Mouse (Mus musculus): Measurements from ENCODE around the gene Pls3.
A peak's percentile ranks its signal among the peaks of the same experiment; 100 is the strongest.
"Not testable (repeated sequence)": the region's sequence is repeated elsewhere in the genome, so short reads cannot be mapped to it uniquely, and the experiment has no call there.

The Pls3 gene

DNA sequence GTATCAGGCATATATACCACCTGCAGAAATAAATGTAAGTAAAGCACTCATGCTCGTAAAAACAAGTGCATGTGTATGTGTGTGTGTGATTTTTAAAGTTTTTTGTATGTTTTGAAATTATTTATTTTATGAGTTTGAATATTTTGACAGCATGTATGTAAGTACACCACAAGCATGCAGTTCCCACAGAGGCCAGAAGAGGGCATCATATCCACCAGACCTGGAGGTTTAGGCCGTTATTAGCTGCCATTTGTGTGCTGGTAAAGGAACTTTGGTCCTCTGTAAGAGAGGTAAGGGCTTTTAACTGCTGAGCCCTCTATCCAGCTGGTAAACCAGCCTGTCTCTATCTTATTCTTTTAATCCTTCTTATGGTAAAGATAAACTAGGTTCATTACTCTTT is 97.5 kb downstream of the Pls3 start:
- DNase-seq (ENCODE audit: low spot score in 2 of 2): no peak

DNA sequence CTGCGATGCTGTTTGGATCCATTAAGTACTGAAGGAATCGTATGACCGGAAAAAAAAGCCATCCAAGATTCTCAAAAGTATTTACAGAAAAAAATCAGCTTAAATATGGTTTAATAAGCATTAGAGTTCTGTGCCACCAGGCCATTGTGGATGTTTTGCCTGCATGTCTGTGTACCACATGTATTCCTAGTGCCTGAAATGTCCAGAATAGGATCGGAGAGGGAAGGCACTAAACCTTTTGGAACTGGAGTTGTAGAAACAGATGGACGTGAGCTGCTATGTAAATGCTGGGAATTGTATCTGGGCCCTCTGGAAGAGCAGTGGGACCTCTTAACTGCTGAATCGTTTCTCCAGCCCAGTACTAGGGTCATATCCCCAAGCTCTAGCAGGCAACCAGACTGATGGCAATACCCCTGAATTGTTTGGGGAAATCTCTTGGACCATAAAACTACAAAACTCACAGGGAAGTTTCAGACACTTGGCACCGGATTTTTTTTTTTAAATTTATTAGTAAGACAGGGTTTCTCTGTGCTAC is 110.1 kb downstream of the Pls3 start:
- no peak for DNase-seq (ENCODE audit: low spot score in 2 of 2)

DNA sequence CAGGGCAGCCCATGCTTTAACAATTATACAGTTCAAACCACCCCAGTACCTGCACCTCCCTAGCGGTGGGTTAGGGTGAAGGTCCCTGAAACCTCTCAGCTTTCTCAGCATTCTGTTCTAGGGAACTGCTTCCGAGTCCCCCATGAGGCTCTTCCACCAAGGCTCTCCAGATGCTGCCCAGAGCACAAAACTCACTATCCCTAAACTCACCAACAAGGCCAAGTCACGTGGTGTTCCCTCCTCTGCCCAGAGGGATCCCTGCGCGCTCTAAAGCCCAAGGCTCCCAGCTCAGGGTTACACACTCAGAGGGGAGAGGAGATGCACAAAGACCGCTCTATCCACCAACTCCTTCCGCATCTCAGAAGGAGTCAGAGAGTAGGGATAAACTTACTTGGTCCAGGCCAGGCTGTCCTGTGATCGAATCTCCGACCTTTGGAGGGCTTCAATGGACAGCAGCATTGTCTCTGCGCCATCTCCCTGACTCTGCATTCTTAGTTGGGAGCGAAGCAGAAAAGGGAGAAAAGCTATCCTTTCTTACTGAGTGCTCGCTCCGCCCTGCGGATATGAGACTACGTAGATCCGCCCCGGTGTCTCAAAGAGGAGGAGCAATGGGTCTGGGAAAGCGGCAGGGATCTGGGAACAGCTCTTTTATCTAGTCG is 110.7 kb downstream of the Pls3 start:
- DNase-seq (ENCODE audit: low spot score in 2 of 2): peak; percentile 66 to 67

DNA sequence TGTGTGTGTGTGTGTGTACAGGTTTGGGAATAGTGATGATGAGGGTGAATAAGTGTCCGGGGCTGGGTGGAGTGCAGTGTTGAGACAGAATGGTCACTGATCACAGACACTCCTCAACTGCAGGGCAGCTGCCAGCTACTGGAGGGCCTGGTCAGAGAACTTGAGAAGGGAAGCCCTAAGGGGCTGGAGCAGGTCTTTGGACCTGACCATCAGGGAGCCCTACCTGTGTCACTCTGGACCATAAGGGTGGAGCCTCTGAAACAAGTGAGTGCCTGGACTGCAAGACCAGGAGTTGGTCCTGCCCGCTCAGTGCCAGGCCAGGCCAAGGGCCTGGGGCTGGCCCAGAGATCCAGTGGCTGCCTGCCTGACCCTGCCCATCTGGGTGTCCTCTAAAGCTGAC is 115.5 kb downstream of the Pls3 start:
- DNase-seq (ENCODE audit: low spot score in 2 of 2): not testable (repeated sequence)

DNA sequence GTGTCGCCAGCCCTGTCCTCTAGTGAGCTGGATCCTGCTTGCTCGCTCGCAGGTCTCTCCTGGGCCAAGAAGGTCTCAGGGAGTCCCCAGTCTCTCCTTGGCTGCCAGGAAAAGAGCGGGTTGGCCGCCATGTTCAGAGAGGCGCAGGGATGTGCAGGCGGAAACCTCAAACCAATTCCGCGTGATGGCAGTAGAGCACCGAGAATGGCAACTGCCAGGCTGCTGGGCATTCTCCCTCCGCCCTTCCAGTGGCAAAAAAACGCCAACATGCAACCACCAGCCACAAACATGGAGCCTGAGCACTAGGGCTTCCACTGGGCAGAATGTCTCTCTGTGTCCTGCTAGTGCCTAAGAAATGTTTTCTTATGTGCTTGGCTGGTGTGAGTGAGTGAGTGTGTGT is 115.9 kb downstream of the Pls3 start:
- DNase-seq (ENCODE audit: low spot score in 2 of 2): peak in 1 of 2 experiments; percentile 81

DNA sequence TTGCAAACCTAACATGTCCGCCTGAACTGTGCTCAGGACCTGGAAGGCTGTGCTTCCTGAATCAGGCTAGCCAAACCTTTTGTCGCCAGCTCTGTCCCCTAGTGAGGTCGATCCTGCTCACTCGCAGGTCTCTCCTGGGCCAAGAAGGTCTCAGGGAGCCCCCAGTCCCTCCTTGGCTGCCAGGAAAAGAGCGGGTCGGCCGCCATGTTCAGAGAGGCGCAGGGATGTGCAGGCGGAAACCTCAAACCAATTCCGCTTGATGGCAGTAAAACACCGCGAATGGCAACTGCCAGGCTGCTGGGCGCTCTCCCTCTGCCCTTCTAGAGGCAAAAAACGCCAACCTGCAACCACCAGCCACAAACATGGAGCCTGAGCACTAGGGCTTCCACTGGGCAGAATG is 117.0 kb downstream of the Pls3 start:
- DNase-seq (ENCODE audit: low spot score in 2 of 2): peak in 1 of 2 experiments; percentile 75

DNA sequence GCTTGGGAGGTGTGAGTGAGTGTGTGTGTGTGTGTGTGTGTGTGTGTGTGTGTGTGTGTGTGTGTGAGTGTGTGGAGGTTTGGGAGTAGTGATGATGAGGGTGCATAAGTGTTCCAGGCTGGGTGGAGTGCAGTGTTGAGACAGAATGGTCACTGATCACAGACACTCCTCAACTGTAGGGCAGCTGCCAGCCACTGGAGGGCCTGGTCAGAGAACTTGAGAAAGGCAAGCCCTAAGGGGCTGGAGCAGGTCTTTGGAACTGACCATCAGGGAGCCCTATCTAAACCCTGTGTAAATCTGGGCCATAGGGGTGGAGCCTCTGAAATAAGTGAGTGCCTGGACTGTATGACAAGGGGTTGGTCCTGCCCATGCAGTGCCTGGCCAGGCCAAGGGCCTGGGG is 120.5 kb downstream of the Pls3 start:
- not testable (repeated sequence) for DNase-seq (ENCODE audit: low spot score in 2 of 2)

DNA sequence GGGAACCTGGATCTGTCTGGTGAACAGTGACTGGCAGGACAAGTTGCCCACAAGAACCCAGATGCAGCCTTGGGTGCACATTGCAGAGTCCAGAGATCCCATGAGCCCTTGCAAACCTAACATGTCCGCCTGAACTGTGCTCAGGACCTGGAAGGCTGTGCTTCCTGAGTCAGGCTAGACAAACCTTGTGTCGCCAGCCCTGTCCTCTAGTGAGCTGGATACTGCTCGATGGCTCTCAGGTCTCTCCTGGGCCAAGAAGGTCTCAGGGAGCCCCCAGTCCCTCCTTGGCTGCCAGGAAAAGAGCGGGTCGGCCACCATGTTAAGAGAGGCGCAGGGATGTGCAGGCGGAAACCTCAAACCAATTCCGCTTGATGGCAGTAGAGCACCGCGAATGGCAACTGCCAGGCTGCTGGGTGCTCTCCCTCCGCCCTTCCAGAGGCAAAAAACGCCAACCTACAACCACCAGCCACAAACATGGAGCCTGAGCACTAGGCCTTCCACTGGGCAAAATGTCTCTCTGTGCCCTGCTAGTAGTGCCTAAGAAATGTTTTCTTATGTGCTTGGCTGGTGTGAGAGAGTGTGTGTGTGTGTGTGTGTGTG is 124.8 kb downstream of the Pls3 start:
- DNase-seq (ENCODE audit: low spot score in 2 of 2): not testable (repeated sequence)

DNA sequence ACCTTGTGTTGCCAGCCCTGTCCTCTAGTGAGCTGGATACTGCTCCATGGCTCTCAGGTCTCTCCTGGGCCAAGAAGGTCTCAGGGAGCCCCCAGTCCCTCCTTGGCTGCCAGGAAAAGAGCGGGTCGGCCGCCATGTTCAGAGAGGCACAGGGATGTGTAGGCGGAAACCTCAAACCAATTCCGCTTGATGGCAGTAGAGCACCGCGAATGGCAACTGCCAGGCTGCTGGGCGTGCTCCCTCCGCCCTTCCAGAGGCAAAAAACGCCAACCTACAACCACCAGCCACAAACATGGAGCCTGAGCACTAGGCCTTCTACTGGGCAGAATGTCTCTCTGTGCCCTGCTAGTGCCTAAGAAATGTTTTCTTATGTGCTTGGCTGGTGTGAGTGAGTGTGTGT is 125.7 kb downstream of the Pls3 start:
- DNase-seq (ENCODE audit: low spot score in 2 of 2): peak in 1 of 2 experiments; percentile 73

DNA sequence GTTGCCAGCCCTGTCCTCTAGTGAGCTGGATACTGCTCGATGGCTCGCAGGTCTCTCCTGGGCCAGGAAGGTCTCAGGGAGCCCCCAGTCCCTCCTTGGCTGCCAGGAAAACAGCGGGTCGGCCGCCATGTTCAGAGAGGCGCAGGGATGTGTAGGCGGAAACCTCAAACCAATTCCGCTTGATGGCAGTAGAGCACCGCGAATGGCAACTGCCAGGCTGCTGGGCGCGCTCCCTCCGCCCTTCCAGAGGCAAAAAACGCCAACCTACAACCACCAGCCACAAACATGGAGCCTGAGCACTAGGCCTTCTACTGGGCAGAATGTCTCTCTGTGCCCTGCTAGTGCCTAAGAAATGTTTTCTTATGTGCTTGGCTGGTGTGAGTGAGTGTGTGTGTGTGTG is 130.5 kb downstream of the Pls3 start:
- DNase-seq (ENCODE audit: low spot score in 2 of 2): peak in 1 of 2 experiments; percentile 82

DNA sequence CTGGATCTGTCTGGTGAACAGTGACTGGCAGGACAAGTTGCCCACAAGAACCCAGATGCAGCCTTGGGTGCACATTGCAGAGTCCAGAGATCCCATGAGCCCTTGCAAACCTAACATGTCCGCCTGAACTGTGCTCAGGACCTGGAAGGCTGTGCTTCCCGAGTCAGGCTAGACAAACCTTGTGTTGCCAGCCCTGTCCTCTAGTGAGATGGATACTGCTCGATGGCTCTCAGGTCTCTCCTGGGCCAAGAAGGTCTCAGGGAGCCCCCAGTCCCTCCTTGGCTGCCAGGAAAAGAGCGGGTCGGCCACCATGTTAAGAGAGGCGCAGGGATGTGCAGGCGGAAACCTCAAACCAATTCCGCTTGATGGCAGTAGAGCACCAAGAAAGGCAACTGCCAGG is 135.5 kb downstream of the Pls3 start:
- not testable (repeated sequence) for DNase-seq (ENCODE audit: low spot score in 2 of 2)

All from right cerebral cortex, adult 2 months (tissue).